Mouse (Mus musculus) heart, adult 2 months (tissue): Measurements from ENCODE around the gene Rgs7.

Experiments
- CTCF ChIP-seq: fragments of 200-600 bp; IDR thresholded peaks from 2 replicates; pipeline ENCODE4 v1.8.1; 2022; ENCODE audit warnings: antibody characterized with exemption, mild to moderate bottlenecking, moderate library complexity
- EP300 ChIP-seq: fragments of 200-500 bp; IDR thresholded peaks from 2 replicates; pipeline ENCODE4 v1.6.1; 2011; ENCODE audit warnings: low read depth, low read length, control low read depth; ENCODE audit not compliant: insufficient read depth
- POLR2A ChIP-seq: fragments of 200-500 bp; IDR thresholded peaks from 2 replicates; pipeline ENCODE4 v1.6.1; 2011; ENCODE audit warnings: mild to moderate bottlenecking, low read depth, low read length, control low read depth; ENCODE audit not compliant: insufficient read depth

DNA sequence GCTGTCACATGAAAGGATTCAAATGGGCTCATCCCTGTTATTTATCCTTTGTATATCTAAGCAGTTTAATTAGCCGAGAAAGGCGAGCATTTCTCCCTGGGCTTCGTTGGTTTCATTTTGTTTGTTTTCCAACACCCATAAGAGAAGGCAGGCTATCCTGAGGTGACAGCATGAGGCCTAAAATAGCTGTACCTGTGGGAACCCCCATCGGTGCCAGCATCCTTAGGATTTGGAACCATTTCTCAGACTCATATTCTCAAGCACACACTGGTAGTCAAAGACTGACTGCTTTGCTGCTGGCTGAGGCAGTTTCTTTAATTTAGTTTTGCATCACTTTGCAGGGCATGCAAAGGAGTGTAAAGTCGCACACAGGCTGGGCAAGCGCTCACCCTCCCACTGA, 443.2 kb downstream of the Rgs7 start:
- TF ChIP-seq CTCF: no peak
- no peak for TF ChIP-seq POLR2A
- TF ChIP-seq EP300: no peak
